Mouse (Mus musculus): ENCODE data around the gene Taar7e. TPM values are rescaled to one million over a fixed set of nuclear protein-coding genes. Genes with fewer than 3 reads are reported as not detected.

The Taar7e gene
- not detected for polyA plus RNA-seq (2014; fragmentation: Illumina TruSeq; extraction: RNeasy Lipid Tissue Mini Kit (QIAGEN cat#74804); ENCODE audit: insufficient read depth, low read depth, low replicate concordance)

DNA sequence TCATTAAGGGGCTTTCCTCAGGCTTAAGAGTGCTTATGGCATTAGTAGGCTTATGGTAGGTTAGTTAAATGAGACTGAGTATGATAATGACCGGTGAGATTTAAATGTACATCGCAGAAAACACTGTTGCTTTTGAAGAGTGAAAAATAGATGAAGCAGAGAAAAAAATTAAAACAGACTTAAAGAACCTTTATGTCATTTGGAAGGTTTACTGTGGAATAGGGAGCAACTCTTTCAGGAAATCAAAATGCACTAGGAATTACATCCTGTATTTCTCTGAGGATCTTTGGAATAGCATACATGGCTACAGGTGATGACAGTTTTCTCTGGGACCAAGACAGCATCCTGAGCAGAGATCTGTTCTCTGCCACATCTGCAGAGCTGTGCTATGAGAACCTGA is at the start of gene Taar7e:
TSS of gene Taar7e (plus strand) at position 301 of the 400 bp plus-strand sequence.

DNA sequence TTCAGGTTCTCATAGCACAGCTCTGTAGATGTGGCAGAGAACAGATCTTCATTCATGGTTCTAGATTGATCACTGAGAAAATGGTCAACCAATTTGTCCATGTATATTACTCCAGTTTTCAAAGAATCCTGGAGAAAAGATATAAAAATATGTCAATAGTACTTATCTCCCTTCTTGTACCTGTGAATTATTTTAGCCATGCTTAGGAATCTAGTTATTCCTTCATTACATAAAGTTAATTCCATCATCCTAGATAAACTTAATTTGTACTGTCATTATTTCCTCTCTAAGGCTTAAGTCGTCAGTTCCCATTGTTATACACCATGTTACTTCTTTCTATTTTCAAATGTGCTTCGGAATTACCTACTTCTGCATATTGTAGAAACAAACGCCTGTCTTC is 44.0 kb upstream of the Taar7e start, which contains the start of gene Taar7a:
TSS of gene Taar7a (minus strand) at position 101 of the 400 bp plus-strand sequence.

DNA sequence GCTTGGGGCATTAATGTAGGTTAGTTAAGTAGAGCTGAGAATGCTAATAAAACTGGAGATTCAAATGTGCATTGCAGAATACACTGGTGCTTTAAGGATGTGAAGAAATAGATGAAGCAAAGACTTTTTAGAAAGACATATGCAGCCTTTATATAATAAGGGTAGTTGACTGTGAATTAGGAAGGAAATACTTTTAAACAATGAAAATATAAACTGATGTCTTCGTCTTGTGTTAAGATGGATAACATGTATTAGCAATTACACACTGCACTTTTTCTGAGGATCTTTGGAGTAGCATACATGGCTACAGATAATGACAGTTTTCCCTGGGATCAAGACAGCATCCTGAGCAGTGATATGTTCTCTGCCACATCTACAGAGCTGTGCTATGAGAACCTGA is 37.8 kb upstream of the Taar7e start, which contains the start of gene Taar7b:
TSS of gene Taar7b (plus strand) at position 301 of the 400 bp plus-strand sequence.

DNA sequence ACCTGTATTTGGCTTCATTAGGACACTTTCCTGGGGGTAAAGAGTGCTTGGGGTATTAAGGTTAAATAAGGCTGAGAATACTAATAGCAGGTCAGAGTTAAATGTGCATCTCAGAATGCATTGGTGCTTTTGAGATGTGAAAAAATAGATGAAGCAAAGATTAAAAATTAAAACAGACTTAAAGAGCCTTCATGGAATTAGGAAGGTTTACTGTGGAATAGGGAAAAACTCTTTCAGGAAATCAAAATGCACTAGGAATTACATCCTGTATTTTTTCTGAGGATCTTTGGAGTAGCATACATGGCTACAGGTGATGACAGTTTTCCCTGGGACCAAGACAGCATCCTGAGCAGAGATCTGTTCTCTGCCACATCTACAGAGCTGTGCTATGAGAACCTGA is 10.5 kb upstream of the Taar7e start, which contains the start of gene Taar7d:
TSS of gene Taar7d (plus strand) at position 301 of the 400 bp plus-strand sequence.

DNA sequence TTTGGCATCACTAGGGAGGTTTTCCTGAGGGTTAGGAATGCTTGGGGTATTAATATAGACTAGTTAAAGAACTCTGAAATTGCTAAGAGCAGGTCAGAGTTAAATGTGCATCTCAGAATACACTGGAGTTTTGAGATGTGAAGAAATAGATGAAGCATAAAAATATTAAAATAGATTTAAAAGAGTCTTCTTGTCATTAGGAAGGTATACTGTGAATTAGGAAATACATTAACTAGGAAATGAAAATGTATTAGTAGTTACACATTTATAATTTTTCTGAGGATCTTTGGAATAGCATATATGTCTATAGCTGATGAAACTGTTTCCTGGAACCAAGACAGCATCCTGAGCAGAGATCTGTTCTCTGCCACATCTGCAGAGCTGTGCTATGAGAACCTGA is 11.8 kb downstream of the Taar7e start, which contains the start of gene Taar7f:
TSS of gene Taar7f (plus strand) at position 301 of the 400 bp plus-strand sequence.

DNA sequence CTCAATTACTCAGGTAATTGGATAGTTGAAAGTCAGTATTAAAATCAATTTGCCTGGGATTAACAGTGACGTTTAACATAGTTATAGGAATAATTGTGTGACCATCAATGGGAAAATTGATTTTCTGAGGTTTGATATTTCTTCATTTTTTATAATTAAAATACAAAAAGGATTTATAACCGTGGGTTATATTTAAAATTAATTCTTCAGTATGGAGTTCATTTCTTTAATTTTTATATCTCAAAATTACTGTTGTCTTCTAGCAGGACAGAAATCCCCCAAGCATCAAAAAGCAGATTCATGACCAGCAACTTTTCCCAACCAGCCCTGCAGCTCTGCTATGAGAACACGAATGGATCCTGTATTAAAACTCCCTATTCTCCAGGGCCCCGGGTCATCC is 38.8 kb downstream of the Taar7e start, which contains the start of gene Taar8a:
TSS of gene Taar8a (plus strand) at position 301 of the 400 bp plus-strand sequence.

Other genes starting within 250 kb of the Taar7e start
- 7.5 TPM for gene Slc18b1, start 240.6 kb upstream of the Taar7e start, polyA plus RNA-seq (2014; fragmentation: Illumina TruSeq; extraction: RNeasy Lipid Tissue Mini Kit (QIAGEN cat#74804); ENCODE audit: insufficient read depth, low read depth, low replicate concordance)
- gene Vnn3, start 186.2 kb upstream of the Taar7e start, polyA plus RNA-seq (2014; fragmentation: Illumina TruSeq; extraction: RNeasy Lipid Tissue Mini Kit (QIAGEN cat#74804); ENCODE audit: insufficient read depth, low read depth, low replicate concordance): 6.3 TPM
- 8.9 TPM for gene Vnn1, start 142.9 kb upstream of the Taar7e start, polyA plus RNA-seq (2014; fragmentation: Illumina TruSeq; extraction: RNeasy Lipid Tissue Mini Kit (QIAGEN cat#74804); ENCODE audit: insufficient read depth, low read depth, low replicate concordance)
- gene Taar1, start 117.3 kb upstream of the Taar7e start, polyA plus RNA-seq (2014; fragmentation: Illumina TruSeq; extraction: RNeasy Lipid Tissue Mini Kit (QIAGEN cat#74804); ENCODE audit: insufficient read depth, low read depth, low replicate concordance): not detected
- 0.24 TPM for gene Taar2, start 99.0 kb upstream of the Taar7e start, polyA plus RNA-seq (2014; fragmentation: Illumina TruSeq; extraction: RNeasy Lipid Tissue Mini Kit (QIAGEN cat#74804); ENCODE audit: insufficient read depth, low read depth, low replicate concordance)
- gene Taar3, start 88.1 kb upstream of the Taar7e start, polyA plus RNA-seq (2014; fragmentation: Illumina TruSeq; extraction: RNeasy Lipid Tissue Mini Kit (QIAGEN cat#74804); ENCODE audit: insufficient read depth, low read depth, low replicate concordance): not detected
- not detected for gene Taar4, start 77.1 kb upstream of the Taar7e start, polyA plus RNA-seq (2014; fragmentation: Illumina TruSeq; extraction: RNeasy Lipid Tissue Mini Kit (QIAGEN cat#74804); ENCODE audit: insufficient read depth, low read depth, low replicate concordance)
- gene Taar5, start 66.9 kb upstream of the Taar7e start, polyA plus RNA-seq (2014; fragmentation: Illumina TruSeq; extraction: RNeasy Lipid Tissue Mini Kit (QIAGEN cat#74804); ENCODE audit: insufficient read depth, low read depth, low replicate concordance): not detected
- gene Taar6, start 52.0 kb upstream of the Taar7e start, polyA plus RNA-seq (2014; fragmentation: Illumina TruSeq; extraction: RNeasy Lipid Tissue Mini Kit (QIAGEN cat#74804); ENCODE audit: insufficient read depth, low read depth, low replicate concordance): not detected
- gene Taar7a, start 44.1 kb upstream of the Taar7e start, polyA plus RNA-seq (2014; fragmentation: Illumina TruSeq; extraction: RNeasy Lipid Tissue Mini Kit (QIAGEN cat#74804); ENCODE audit: insufficient read depth, low read depth, low replicate concordance): not detected
- gene Taar7b, start 37.7 kb upstream of the Taar7e start, polyA plus RNA-seq (2014; fragmentation: Illumina TruSeq; extraction: RNeasy Lipid Tissue Mini Kit (QIAGEN cat#74804); ENCODE audit: insufficient read depth, low read depth, low replicate concordance): not detected
- not detected for gene Taar7d, start 10.4 kb upstream of the Taar7e start, polyA plus RNA-seq (2014; fragmentation: Illumina TruSeq; extraction: RNeasy Lipid Tissue Mini Kit (QIAGEN cat#74804); ENCODE audit: insufficient read depth, low read depth, low replicate concordance)
- gene Taar7f, start 11.9 kb downstream of the Taar7e start, polyA plus RNA-seq (2014; fragmentation: Illumina TruSeq; extraction: RNeasy Lipid Tissue Mini Kit (QIAGEN cat#74804); ENCODE audit: insufficient read depth, low read depth, low replicate concordance): not detected
- not detected for gene Taar8a, start 38.9 kb downstream of the Taar7e start, polyA plus RNA-seq (2014; fragmentation: Illumina TruSeq; extraction: RNeasy Lipid Tissue Mini Kit (QIAGEN cat#74804); ENCODE audit: insufficient read depth, low read depth, low replicate concordance)
- not detected for gene Taar8b, start 54.7 kb downstream of the Taar7e start, polyA plus RNA-seq (2014; fragmentation: Illumina TruSeq; extraction: RNeasy Lipid Tissue Mini Kit (QIAGEN cat#74804); ENCODE audit: insufficient read depth, low read depth, low replicate concordance)
- not detected for gene Taar8c, start 64.3 kb downstream of the Taar7e start, polyA plus RNA-seq (2014; fragmentation: Illumina TruSeq; extraction: RNeasy Lipid Tissue Mini Kit (QIAGEN cat#74804); ENCODE audit: insufficient read depth, low read depth, low replicate concordance)
- not detected for gene Taar9, start 71.9 kb downstream of the Taar7e start, polyA plus RNA-seq (2014; fragmentation: Illumina TruSeq; extraction: RNeasy Lipid Tissue Mini Kit (QIAGEN cat#74804); ENCODE audit: insufficient read depth, low read depth, low replicate concordance)
- 90.9 TPM for gene Stx7, start 111.7 kb downstream of the Taar7e start, polyA plus RNA-seq (2014; fragmentation: Illumina TruSeq; extraction: RNeasy Lipid Tissue Mini Kit (QIAGEN cat#74804); ENCODE audit: insufficient read depth, low read depth, low replicate concordance)
- 0.21 TPM for gene Moxd1, start 185.9 kb downstream of the Taar7e start, polyA plus RNA-seq (2014; fragmentation: Illumina TruSeq; extraction: RNeasy Lipid Tissue Mini Kit (QIAGEN cat#74804); ENCODE audit: insufficient read depth, low read depth, low replicate concordance)

Data from lung, adult 10 weeks (tissue).